Mouse (Mus musculus): Measurements from ENCODE around the gene Lhpp. TPM values are rescaled to one million over a fixed set of nuclear protein-coding genes. Genes with fewer than 3 reads are reported as not detected.

Lhpp gene
- polyA plus RNA-seq, 1 experiment from 2014 or later = 19.9 TPM

GRCm38 (mm10) chr7:132715259-132715658 lies 104.8 kb downstream of the Lhpp start:
- Histone ChIP-seq H3K27ac (peak overlapping the region; percentile 84), H3K4me3 (no peak overlapping the region), H3K9me3 (no peaks in the 10 kb centered on the region), H3K27me3 (no peaks in the 10 kb centered on the region), H3K9ac (no peak overlapping the region), H3K4me2 (no peak overlapping the region; the same call in 1 of the 2 replicates), H3K4me1 (peaks cover 47% of the 10 kb centered on the region), H3K36me3 (peaks cover 7% of the 10 kb centered on the region; the same call in 1 of the 2 replicates)
- WGBS = 90% methylated on average over 4 of the region's 4 CpGs
- no peak for ATAC-seq (ENCODE audit: insufficient number of reproducible peaks, insufficient read depth, low FRiP score, low TSS enrichment, low read depth)

- Histone ChIP-seq H3K27ac (0 out of 2 replicates have a peak overlapping the region, but pooled peaks have one; percentile 51), H3K9me3 (no peaks in the 10 kb centered on the region), H3K4me1 (peaks cover 24% of the 10 kb centered on the region), H3K4me3 (no peak overlapping the region), H3K27me3 (no peaks in the 10 kb centered on the region), H3K36me3 (peaks cover 7% of the 10 kb centered on the region; the same call in 1 of the 2 replicates), H3K4me2 (no peak overlapping the region), H3K9ac (no peak overlapping the region)
- no peak for ATAC-seq (ENCODE audit: insufficient number of reproducible peaks, insufficient read depth, low FRiP score, low TSS enrichment, low read depth)
- 83% methylated on average over 4 of the region's 4 CpGs for WGBS
Measured at GRCm38 (mm10) chr7:132719570-132719969, 109.1 kb downstream of the Lhpp start.

- Histone ChIP-seq H3K9me3 (no peaks in the 10 kb centered on the region), H3K4me1 (peaks cover 17% of the 10 kb centered on the region), H3K4me3 (no peak overlapping the region), H3K4me2 (no peak overlapping the region), H3K36me3 (0 out of 2 replicates have a peak, but pooled peaks cover under 1% of the 10 kb centered on the region), H3K9ac (no peak overlapping the region), H3K27me3 (no peaks in the 10 kb centered on the region), H3K27ac (no peak overlapping the region)
- ATAC-seq (ENCODE audit: insufficient number of reproducible peaks, insufficient read depth, low FRiP score, low TSS enrichment, low read depth) = no peak
- WGBS = 80% methylated on average over 8 of the region's 8 CpGs
Measured at GRCm38 (mm10) chr7:132720562-132720961, 110.1 kb downstream of the Lhpp start.

- 91% methylated on average over 12 of the region's 12 CpGs for WGBS
- Histone ChIP-seq H3K27me3 (no peaks in the 10 kb centered on the region), H3K4me1 (peaks cover 24% of the 10 kb centered on the region), H3K36me3 (no peaks in the 10 kb centered on the region), H3K4me3 (no peak overlapping the region), H3K9me3 (no peaks in the 10 kb centered on the region), H3K27ac (no peak overlapping the region; the same call in 1 of the 2 replicates), H3K9ac (no peak overlapping the region), H3K4me2 (no peak overlapping the region)
- ATAC-seq (ENCODE audit: insufficient number of reproducible peaks, insufficient read depth, low FRiP score, low TSS enrichment, low read depth) = no peak
Measured at GRCm38 (mm10) chr7:132722401-132723370, 112.2 kb downstream of the Lhpp start.

GRCm38 (mm10) chr7:132723906-132724305 lies 113.5 kb downstream of the Lhpp start:
- H3K4me1 ChIP-seq = peaks cover 24% of the 10 kb centered on the region
- H3K36me3 ChIP-seq = no peaks in the 10 kb centered on the region
- H3K4me2 ChIP-seq = no peak overlapping the region
- H3K9ac ChIP-seq = no peak overlapping the region
- no peak overlapping the region for H3K27ac ChIP-seq
- H3K27me3 ChIP-seq = no peaks in the 10 kb centered on the region
- no peaks in the 10 kb centered on the region for H3K9me3 ChIP-seq
- 86% methylated on average over 11 of the region's 11 CpGs for WGBS
- no peak for ATAC-seq (ENCODE audit: insufficient number of reproducible peaks, insufficient read depth, low FRiP score, low TSS enrichment, low read depth)
- no peak overlapping the region for H3K4me3 ChIP-seq

GRCm38 (mm10) chr7:132724501-132725062 lies 114.1 kb downstream of the Lhpp start:
- no peak for ATAC-seq (ENCODE audit: insufficient number of reproducible peaks, insufficient read depth, low FRiP score, low TSS enrichment, low read depth)
- Histone ChIP-seq H3K36me3 (no peaks in the 10 kb centered on the region), H3K4me3 (no peak overlapping the region), H3K9ac (no peak overlapping the region), H3K4me2 (no peak overlapping the region), H3K9me3 (no peaks in the 10 kb centered on the region), H3K4me1 (peaks cover 25% of the 10 kb centered on the region), H3K27ac (no peak overlapping the region), H3K27me3 (no peaks in the 10 kb centered on the region)
- 87% methylated on average over 5 of the region's 5 CpGs for WGBS

GRCm38 (mm10) chr7:132726106-132726861 lies 115.8 kb downstream of the Lhpp start:
- Histone ChIP-seq H3K9me3 (no peaks in the 10 kb centered on the region), H3K9ac (0 out of 2 replicates have a peak overlapping the region, but pooled peaks have one; percentile 16), H3K36me3 (no peaks in the 10 kb centered on the region), H3K27ac (peak overlapping the region; percentile 62), H3K4me2 (no peak overlapping the region), H3K27me3 (no peaks in the 10 kb centered on the region), H3K4me1 (peaks cover 23% of the 10 kb centered on the region), H3K4me3 (no peak overlapping the region)
- 64% methylated on average over 13 of the region's 13 CpGs for WGBS
- ATAC-seq (ENCODE audit: insufficient number of reproducible peaks, insufficient read depth, low FRiP score, low TSS enrichment, low read depth) = no peak

- H3K36me3 ChIP-seq = 0 out of 2 replicates have a peak, but pooled peaks cover 3% of the 10 kb centered on the region
- H3K27me3 ChIP-seq = no peaks in the 10 kb centered on the region
- no peak overlapping the region for H3K9ac ChIP-seq
- 83% methylated on average over 4 of the region's 4 CpGs for WGBS
- ATAC-seq (ENCODE audit: insufficient number of reproducible peaks, insufficient read depth, low FRiP score, low TSS enrichment, low read depth) = no peak
- peaks cover 22% of the 10 kb centered on the region for H3K4me1 ChIP-seq
- no peaks in the 10 kb centered on the region for H3K9me3 ChIP-seq
- H3K4me3 ChIP-seq = no peak overlapping the region
- no peak overlapping the region for H3K4me2 ChIP-seq
- no peak overlapping the region for H3K27ac ChIP-seq
Measured at GRCm38 (mm10) chr7:132729093-132729831, 118.8 kb downstream of the Lhpp start.

GRCm38 (mm10) chr7:132730510-132730909 lies 120.1 kb downstream of the Lhpp start:
- Histone ChIP-seq H3K27ac (no peak overlapping the region), H3K4me1 (peaks cover 20% of the 10 kb centered on the region), H3K4me2 (no peak overlapping the region), H3K36me3 (peaks cover 9% of the 10 kb centered on the region; the same call in 1 of the 2 replicates), H3K9ac (no peak overlapping the region), H3K27me3 (no peaks in the 10 kb centered on the region), H3K9me3 (no peaks in the 10 kb centered on the region), H3K4me3 (no peak overlapping the region)
- no peak for ATAC-seq (ENCODE audit: insufficient number of reproducible peaks, insufficient read depth, low FRiP score, low TSS enrichment, low read depth)
- 81% methylated on average over 7 of the region's 7 CpGs for WGBS

- ATAC-seq (ENCODE audit: insufficient number of reproducible peaks, insufficient read depth, low FRiP score, low TSS enrichment, low read depth) = no peak
- peaks cover 24% of the 10 kb centered on the region for H3K4me1 ChIP-seq
- peaks cover 9% of the 10 kb centered on the region; the same call in 1 of the 2 replicates for H3K36me3 ChIP-seq
- H3K27me3 ChIP-seq = no peaks in the 10 kb centered on the region
- WGBS = 63% methylated on average over 6 of the region's 6 CpGs
- H3K9me3 ChIP-seq = no peaks in the 10 kb centered on the region
- no peak overlapping the region for H3K4me2 ChIP-seq
- no peak overlapping the region for H3K4me3 ChIP-seq
- no peak overlapping the region for H3K9ac ChIP-seq
- H3K27ac ChIP-seq = no peak overlapping the region
Measured at GRCm38 (mm10) chr7:132731558-132731957, 121.1 kb downstream of the Lhpp start.

Measured in embryonic facial prominence, embryonic 13.5 days (tissue).